Mouse (Mus musculus) lung, adult 2 months (tissue): Measurements from ENCODE around the gene Cep68.

Source experiments
- CTCF ChIP-seq: fragments of 200-500 bp; IDR thresholded peaks from 2 replicates; pipeline ENCODE4 v1.5.1; 2011; ENCODE audit warnings: mild to moderate bottlenecking, low read length, control low read depth; ENCODE audit not compliant: insufficient read depth
- POLR2A ChIP-seq: fragments of 200-500 bp; IDR thresholded peaks from 2 replicates; pipeline ENCODE4 v1.6.1; 2011; ENCODE audit warnings: low read depth, mild to moderate bottlenecking, control low read depth, low read length, borderline replicate concordance; ENCODE audit errors: extremely low read depth

GRCm38 (mm10) chr11:20244336-20245290 lies 4.6 kb downstream of the Cep68 start:
- no peak for TF ChIP-seq POLR2A
- TF ChIP-seq CTCF, result peak; percentile 23; the same call in 1 of the 2 replicates
